Mouse (Mus musculus) kidney, embryonic 15.5 days (tissue): ENCODE results near the gene Vdr. TPM values are rescaled to one million over a fixed set of nuclear protein-coding genes. Genes with fewer than 3 reads are reported as not detected.
"Not testable (repeated sequence)": the region's sequence is repeated elsewhere in the genome, so short reads cannot be mapped to it uniquely, and the experiment has no call there.

ENCODE experiments used
- ATAC-seq: fragments of 200-750 bp; cut with Nextera tagmentation; replicated peaks from 2 replicates; pipeline ENCODE4 v1.8.0; 2017; ENCODE audit warnings: moderate TSS enrichment; ENCODE audit not compliant: low FRiP score
- H3K27ac ChIP-seq: fragments of 300-500 bp; sonication (generic); 2 replicates; pipeline ENCODE4 v1.5.1; 2015; ENCODE audit warnings: mild to moderate bottlenecking, inconsistent platforms
- H3K27me3 ChIP-seq: fragments of 300-500 bp; sonication (generic); 2 replicates; pipeline ENCODE4 v1.6.1; 2015; ENCODE audit warnings: inconsistent platforms
- H3K36me3 ChIP-seq: fragments of 300-500 bp; sonication (generic); 2 replicates; pipeline ENCODE4 v1.6.1; 2015; ENCODE audit warnings: inconsistent platforms
- H3K4me1 ChIP-seq: fragments of 300-500 bp; sonication (generic); 2 replicates; pipeline ENCODE4 v1.6.1; 2015; ENCODE audit warnings: inconsistent platforms
- H3K4me2 ChIP-seq: fragments of 300-500 bp; sonication (generic); 2 replicates; pipeline ENCODE4 v1.6.1; 2015; ENCODE audit warnings: moderate library complexity, mild to moderate bottlenecking, inconsistent platforms
- H3K4me3 ChIP-seq: fragments of 300-500 bp; sonication (generic); replicated peaks from 2 replicates; pipeline ENCODE4 v1.5.1; 2015; ENCODE audit warnings: mild to moderate bottlenecking, inconsistent platforms
- H3K9ac ChIP-seq: fragments of 300-500 bp; sonication (generic); 2 replicates; pipeline ENCODE4 v1.6.1; 2015; ENCODE audit warnings: mild to moderate bottlenecking, inconsistent platforms
- H3K9me3 ChIP-seq: fragments of 300-500 bp; sonication (generic); replicated peaks from 2 replicates; pipeline ENCODE4 v1.6.1; 2016; ENCODE audit warnings: inconsistent platforms
- WGBS: fragments of 180-500 bp; shearing (Covaris S2); methylation state at CpG from one replicate; pipeline ENCODE4 v1.1.7; 2015; ENCODE audit warnings: mixed read lengths; 5-methylcytosine and 5-hydroxymethylcytosine counted together
- polyA plus RNA-seq: library from polyadenylated mRNA; unstranded; fragments of >200 nt; fragmentation: Nextera tagmentation; extraction: Ambion mirVana; gene quantifications from 2 replicates; pipeline ENCODE4 v1.2.1, GENCODE M21; 2015

Vdr gene
- polyA plus RNA-seq, 1 experiment from 2014 or later = 6.5 TPM

DNA sequence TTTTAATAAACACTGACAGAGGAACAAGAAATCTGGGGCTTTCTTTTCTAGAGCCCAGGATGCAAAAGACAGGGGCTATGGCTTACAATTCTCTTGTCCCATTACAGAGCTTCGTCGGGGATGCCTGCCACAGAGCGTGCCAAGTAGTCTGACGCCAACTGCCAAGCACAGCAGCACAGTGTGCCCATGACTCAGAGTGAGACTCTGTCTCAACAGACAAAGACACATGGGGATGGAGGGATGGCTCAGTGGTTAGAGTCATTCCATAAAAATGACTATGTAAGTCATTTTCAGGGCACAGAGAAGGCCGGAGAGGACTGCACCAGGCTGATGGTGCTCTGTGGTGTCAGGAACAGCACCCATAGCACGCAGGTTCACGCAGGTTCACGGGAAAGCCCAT, 38.3 kb downstream of the Vdr start:
- no peak overlapping the region for H3K27ac ChIP-seq
- H3K27me3 ChIP-seq = no peaks in the 10 kb centered on the region
- no peaks in the 10 kb centered on the region for H3K9me3 ChIP-seq
- 0 out of 2 replicates have a peak, but pooled peaks cover 3% of the 10 kb centered on the region for H3K36me3 ChIP-seq
- no peak for ATAC-seq
- H3K4me3 ChIP-seq = no peak overlapping the region
- H3K4me1 ChIP-seq = peaks cover 7% of the 10 kb centered on the region; the same call in 1 of the 2 replicates
- H3K9ac ChIP-seq = no peak overlapping the region
- WGBS = 93% methylated on average over 8 of the region's 8 CpGs
- no peak overlapping the region for H3K4me2 ChIP-seq

DNA sequence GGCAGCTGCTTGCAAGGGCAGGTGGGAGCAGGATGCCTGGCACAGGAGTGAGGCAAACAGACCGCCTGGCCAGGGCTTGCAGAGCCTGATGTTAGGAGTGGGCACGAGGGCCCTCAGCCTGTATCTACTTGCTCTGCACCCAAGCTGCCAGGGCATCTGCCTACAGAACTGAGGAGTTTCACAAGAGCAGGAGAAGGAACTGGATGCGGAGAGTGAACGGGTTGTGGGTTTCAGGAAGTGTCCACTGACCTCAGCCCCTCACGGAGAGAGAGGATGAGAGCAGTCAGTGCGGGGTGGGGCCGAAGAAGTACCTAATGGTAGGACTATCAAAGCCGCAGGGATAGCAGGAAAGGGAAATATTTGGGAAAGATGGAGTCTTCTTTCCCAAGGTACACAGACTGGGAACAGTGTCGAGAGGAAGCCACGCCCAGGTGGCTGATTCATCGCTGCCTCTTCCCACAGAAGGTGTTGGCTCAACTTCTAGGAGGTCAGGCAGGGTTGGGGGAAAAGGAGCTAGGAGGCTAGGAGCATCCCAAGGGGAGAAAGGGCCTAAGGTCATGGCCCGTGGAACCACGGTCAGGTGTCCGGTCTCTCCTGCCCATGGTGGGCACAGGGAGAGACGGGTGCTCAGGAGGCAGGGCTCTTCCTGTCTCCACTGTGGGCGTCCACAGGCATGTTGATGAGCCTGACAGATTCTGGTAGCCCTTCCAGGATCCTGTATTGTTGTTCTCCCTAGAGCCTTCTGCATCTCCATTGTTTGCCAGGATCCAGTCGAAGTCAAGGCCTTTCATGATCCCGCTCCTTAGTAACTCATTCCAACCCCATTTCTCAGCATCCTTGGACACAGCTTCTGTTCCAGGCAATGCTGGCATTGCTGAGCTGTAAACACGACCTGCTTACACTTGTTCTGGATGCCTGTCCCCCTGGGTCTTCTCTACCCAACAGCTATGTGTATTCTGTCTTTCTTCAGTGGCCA, 39.1 kb downstream of the Vdr start:
- Histone ChIP-seq H3K4me1 (peaks cover 7% of the 10 kb centered on the region; the same call in 1 of the 2 replicates), H3K27ac (no peak overlapping the region), H3K9me3 (no peaks in the 10 kb centered on the region; the same call in 1 of the 2 replicates), H3K4me2 (no peak overlapping the region), H3K36me3 (0 out of 2 replicates have a peak, but pooled peaks cover 10% of the 10 kb centered on the region), H3K27me3 (no peaks in the 10 kb centered on the region), H3K9ac (no peak overlapping the region), H3K4me3 (no peak overlapping the region)
- no peak for ATAC-seq
- WGBS = 81% methylated on average over 19 of the region's 19 CpGs

DNA sequence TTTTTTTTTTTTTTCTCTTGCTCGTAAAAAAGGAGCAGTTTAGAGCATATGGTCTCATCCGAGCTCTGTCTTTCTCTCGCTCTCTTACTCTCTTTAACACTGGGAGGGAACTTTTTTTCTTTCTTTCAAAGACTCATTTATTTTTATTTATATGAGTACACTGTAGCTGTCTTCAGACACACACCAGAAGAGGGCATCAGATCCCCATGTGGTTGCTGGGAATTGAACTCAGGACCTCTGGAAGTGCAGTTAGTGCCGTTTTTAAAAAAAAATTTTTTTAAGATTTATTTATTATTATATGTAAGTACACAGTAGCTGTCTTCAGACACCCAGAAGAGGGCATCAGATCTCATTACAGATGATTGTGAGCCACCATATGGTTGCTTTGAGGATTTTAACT, 40.3 kb downstream of the Vdr start:
- not testable (repeated sequence) for ATAC-seq, H3K27me3 ChIP-seq, H3K27ac ChIP-seq, H3K4me2 ChIP-seq, H3K4me3 ChIP-seq, H3K9ac ChIP-seq, H3K9me3 ChIP-seq, H3K4me1 ChIP-seq
- WGBS = 63% methylated on average over 4 of the region's 4 CpGs
- peaks cover 15% of the 10 kb centered on the region; the same call in 1 of the 2 replicates for H3K36me3 ChIP-seq

DNA sequence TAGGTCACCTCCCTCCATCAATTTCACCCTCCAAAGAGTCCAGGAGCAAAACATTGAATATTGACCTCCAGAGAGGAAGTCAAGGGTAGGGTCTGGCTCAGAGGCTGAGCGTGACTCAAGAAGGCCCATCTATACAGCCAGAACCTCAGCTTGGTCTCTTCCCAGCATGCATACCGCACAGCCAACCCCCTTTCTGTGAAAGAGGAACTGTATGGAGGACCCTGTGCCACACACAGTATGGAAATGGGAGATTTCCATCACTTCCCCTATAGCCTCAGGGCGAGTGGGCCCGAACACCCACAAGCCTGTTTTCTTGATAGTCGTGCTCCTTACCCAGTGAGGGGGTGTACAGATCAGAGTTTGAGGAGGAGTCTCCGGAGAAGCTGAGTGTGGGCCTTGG, 41.4 kb downstream of the Vdr start:
- no peak overlapping the region for H3K4me3 ChIP-seq
- no peak overlapping the region for H3K4me2 ChIP-seq
- WGBS = 83% methylated on average over 6 of the region's 6 CpGs
- no peak overlapping the region for H3K27ac ChIP-seq
- ATAC-seq = no peak
- H3K9ac ChIP-seq = no peak overlapping the region
- no peaks in the 10 kb centered on the region; the same call in 1 of the 2 replicates for H3K9me3 ChIP-seq
- no peaks in the 10 kb centered on the region for H3K27me3 ChIP-seq
- H3K36me3 ChIP-seq = peaks cover 15% of the 10 kb centered on the region; the same call in 1 of the 2 replicates
- peaks cover 8% of the 10 kb centered on the region; the same call in 1 of the 2 replicates for H3K4me1 ChIP-seq

DNA sequence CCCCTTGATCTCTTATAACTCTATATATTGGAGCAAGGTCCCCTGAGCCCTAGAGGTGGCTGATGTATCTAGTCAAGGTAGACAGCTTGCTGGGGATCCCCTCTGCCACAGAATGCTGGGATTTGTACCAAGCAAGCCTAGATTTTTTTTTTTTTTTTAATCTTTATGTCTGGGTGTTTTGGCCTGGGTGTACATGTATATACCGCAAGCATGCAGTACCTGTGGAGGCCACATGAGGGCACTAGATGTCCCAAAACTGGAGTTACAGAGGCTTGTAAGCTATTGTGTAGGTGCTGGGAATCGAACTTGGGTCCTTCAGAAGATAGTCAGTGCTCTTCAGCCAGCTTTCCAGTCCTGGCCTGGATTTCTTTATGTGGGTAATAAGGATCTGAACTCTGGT, 44.4 kb downstream of the Vdr start:
- Histone ChIP-seq H3K27ac (no peak overlapping the region), H3K9me3 (no peaks in the 10 kb centered on the region; the same call in 1 of the 2 replicates), H3K9ac (no peak overlapping the region), H3K27me3 (no peaks in the 10 kb centered on the region), H3K4me1 (peaks cover 10% of the 10 kb centered on the region), H3K4me2 (no peak overlapping the region), H3K4me3 (no peak overlapping the region), H3K36me3 (peaks cover 15% of the 10 kb centered on the region; the same call in 1 of the 2 replicates)
- no peak for ATAC-seq
- 94% methylated on average over 2 of the region's 2 CpGs for WGBS

DNA sequence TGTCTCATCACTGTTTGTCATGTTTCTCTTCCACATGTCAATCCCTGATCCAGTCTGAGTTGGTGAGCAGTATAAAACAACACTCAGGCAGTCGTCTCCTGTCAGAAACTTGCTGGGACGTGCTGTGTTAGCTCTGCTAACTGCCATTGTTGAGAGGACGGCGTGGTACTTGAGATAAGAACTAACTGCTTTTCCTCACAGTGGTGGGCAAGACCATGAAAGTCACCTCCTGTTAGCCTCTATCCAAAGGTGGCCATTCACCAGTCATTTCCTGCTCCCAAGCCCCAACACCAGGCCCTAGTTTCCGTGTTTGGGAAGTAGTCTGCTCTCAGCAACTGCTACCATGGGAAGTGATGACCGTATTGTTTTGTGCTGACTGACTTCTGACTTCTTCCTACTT, 45.3 kb downstream of the Vdr start:
- peaks cover 15% of the 10 kb centered on the region; the same call in 1 of the 2 replicates for H3K36me3 ChIP-seq
- no peak for ATAC-seq

DNA sequence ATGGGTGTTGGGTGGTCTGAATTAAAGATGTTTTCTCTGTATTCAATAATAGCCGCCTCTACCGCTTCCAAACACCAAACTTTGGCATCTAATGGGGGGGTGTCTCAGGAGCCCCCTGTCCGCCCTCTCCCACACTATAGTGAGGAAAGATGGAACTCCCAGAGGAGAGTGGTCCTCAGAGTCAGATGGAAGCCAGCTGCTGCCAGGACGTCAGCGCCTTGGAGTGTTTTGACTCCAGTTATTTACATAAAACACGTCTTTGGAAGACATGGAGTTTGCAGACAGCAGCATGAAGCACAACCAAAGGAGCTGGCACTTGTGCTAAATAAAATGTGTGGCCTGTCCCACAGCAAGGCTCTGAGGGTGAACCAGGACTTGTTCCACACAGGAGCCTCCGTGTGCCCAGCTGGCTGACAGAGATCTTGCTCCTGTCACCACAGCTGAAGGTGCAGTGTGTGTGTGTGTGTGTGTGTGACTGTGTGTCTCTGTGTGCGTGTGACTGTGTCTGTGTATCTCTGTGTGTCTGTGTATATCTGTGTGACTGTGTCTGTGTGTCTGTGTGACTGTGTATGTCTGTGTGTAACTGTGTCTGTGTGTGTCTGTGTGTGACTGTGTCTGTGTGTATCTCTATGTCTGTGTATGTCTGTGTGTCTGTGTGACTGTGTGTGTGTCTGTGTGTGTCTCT, 45.9 kb downstream of the Vdr start:
- Histone ChIP-seq H3K4me3 (no peak overlapping the region), H3K27ac (no peak overlapping the region), H3K4me2 (no peak overlapping the region), H3K9me3 (no peaks in the 10 kb centered on the region; the same call in 1 of the 2 replicates), H3K9ac (no peak overlapping the region), H3K36me3 (peaks cover 15% of the 10 kb centered on the region; the same call in 1 of the 2 replicates), H3K27me3 (no peaks in the 10 kb centered on the region), H3K4me1 (peaks cover 12% of the 10 kb centered on the region)
- WGBS = 49% methylated on average over 8 of the region's 8 CpGs
- ATAC-seq = no peak

More for the DNA sequence above, 45.3 kb downstream of the Vdr start:
- Histone ChIP-seq H3K4me1 (peaks cover 12% of the 10 kb centered on the region), H3K4me3 (no peak overlapping the region), H3K4me2 (no peak overlapping the region), H3K27me3 (no peaks in the 10 kb centered on the region), H3K27ac (no peak overlapping the region), H3K9ac (no peak overlapping the region), H3K9me3 (no peaks in the 10 kb centered on the region; the same call in 1 of the 2 replicates)
- WGBS = 53% methylated on average over 6 of the region's 6 CpGs

DNA sequence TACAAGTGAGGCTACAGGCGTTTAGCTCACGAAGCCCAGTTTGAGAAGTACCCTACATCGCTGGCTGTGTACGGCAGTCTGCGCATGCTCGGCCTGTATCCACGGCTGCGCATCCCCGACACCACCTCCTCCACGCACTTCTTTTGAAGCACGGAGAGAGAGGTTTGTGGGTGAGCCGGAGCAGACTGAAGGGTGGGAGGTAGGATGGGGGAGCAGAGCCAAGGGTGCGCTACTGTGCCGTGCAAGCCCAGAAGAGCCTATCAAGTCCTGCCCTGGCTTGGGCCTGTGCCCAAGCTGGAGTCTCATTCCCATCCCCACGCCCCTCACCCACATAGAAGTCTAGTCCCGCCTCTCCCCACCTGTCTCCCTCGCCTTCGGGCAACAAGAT, 46.9 kb downstream of the Vdr start:
- Histone ChIP-seq H3K4me1 (peaks cover 12% of the 10 kb centered on the region), H3K27ac (no peak overlapping the region), H3K27me3 (no peaks in the 10 kb centered on the region), H3K4me3 (no peak overlapping the region), H3K9me3 (no peaks in the 10 kb centered on the region; the same call in 1 of the 2 replicates), H3K4me2 (no peak overlapping the region), H3K9ac (no peak overlapping the region), H3K36me3 (peaks cover 15% of the 10 kb centered on the region; the same call in 1 of the 2 replicates)
- 83% methylated on average over 18 of the region's 18 CpGs for WGBS
- no peak for ATAC-seq

DNA sequence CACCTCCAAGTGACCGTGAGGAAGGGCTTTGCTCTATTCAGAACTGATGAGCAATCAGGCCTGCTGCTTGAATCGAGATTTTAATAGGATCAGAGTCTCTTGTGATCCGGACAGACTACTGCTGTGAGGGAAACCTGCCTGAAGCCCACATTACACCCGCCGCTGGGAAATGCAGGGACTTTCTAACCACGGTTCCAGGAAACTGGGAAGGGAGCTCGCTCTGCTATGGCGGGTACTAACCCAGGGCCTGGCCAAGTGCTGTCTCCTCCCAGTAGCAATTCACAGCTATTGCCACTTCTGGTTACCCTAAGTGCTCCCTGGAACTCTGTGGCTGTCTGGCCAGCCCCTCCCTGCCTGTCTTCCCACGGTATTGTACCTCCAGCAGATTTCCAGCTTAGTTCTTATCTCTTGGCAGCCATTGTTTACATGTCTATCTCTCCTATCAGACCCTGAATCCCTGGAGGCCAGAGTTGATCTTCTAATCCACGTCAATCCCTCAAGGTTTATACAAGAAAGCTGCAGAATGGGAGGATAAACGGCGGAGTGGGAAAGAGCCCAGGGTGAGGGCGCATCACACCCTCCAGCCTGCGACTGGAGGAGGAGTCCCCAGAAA, 47.4 kb downstream of the Vdr start:
- H3K27ac ChIP-seq = no peak overlapping the region
- WGBS = 59% methylated on average over 14 of the region's 14 CpGs
- no peak for ATAC-seq
- H3K4me3 ChIP-seq = no peak overlapping the region
- H3K27me3 ChIP-seq = no peaks in the 10 kb centered on the region
- peaks cover 12% of the 10 kb centered on the region for H3K4me1 ChIP-seq
- no peak overlapping the region for H3K4me2 ChIP-seq
- H3K9me3 ChIP-seq = no peaks in the 10 kb centered on the region; the same call in 1 of the 2 replicates
- H3K9ac ChIP-seq = no peak overlapping the region
- H3K36me3 ChIP-seq = peaks cover 15% of the 10 kb centered on the region; the same call in 1 of the 2 replicates

DNA sequence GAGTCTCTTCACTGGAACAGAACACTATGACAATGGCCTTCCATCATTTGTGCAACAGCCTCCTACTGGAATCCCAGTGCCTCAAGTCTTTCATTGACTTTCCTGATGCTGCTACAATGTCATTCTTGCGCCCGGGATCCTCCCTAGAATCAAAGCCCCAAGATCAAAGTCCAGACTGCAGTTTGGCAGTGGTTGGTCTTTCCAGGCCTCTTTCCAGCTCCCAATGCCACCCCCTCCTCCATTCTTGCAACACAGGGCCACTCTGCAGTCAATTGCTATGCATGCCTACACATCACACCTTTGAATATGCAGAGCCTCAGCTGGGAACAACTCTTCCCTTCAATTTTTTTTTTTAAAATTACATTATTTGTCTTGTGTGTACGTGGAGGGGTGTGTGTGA, 50.1 kb downstream of the Vdr start:
- Histone ChIP-seq H3K4me3 (no peak overlapping the region), H3K9ac (no peak overlapping the region), H3K4me1 (peaks cover 12% of the 10 kb centered on the region), H3K4me2 (no peak overlapping the region), H3K27ac (no peak overlapping the region), H3K27me3 (no peaks in the 10 kb centered on the region), H3K36me3 (no peaks in the 10 kb centered on the region), H3K9me3 (no peaks in the 10 kb centered on the region)
- 82% methylated on average over 3 of the region's 3 CpGs for WGBS
- ATAC-seq = no peak

DNA sequence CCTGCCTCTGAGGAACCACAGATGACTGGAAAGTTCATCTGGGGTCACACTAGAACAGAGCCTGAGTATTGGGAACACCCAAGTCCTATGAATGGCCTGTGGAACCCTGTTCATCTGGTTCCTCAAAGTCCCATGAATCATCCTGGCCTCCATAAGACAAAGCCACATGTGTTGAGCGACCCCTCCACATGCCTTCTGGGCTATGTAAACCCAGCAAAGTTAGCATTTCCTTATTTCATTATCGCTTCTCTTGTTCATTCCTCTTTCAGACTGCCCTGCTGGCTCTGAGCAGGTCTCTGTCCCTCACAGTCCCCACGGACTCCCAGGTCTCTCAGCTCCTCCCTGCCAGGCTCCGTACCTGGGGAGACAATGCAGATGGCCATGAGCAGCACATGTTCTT, 52.0 kb downstream of the Vdr start:
- Histone ChIP-seq H3K27me3 (no peaks in the 10 kb centered on the region), H3K36me3 (no peaks in the 10 kb centered on the region), H3K4me3 (no peak overlapping the region), H3K4me2 (no peak overlapping the region), H3K27ac (no peak overlapping the region), H3K9me3 (no peaks in the 10 kb centered on the region), H3K9ac (no peak overlapping the region), H3K4me1 (peaks cover 8% of the 10 kb centered on the region)
- 82% methylated on average over 4 of the region's 4 CpGs for WGBS
- no peak for ATAC-seq
